Mouse (Mus musculus) CH12.LX (cell line): ENCODE measurements around the gene Ndufc2. TPM values are rescaled to one million over a fixed set of nuclear protein-coding genes. Genes with fewer than 3 reads are reported as not detected.

ENCODE experiments used
- DNase-seq: peaks from one replicate; pipeline ENCODE4 v3.0.0-alpha.2; 2013; ENCODE audit errors: extremely low read depth
- H3K27ac ChIP-seq: 2 replicates; pipeline ENCODE4 v1.5.1; 2012; ENCODE audit warnings: low read depth, mild to moderate bottlenecking, control low read depth, moderate library complexity; ENCODE audit not compliant: insufficient read depth
- H3K27me3 ChIP-seq: replicated peaks from 2 replicates; pipeline ENCODE3; 2012; ENCODE audit warnings: inconsistent platforms
- H3K36me3 ChIP-seq, 2 experiments: replicated peaks in 1 of 2; 2 replicates each; pipeline versions ENCODE3 to v1.6.1; 2012; ENCODE audit warnings: inconsistent platforms in 1 of 2, low read length in 1 of 2, mild to moderate bottlenecking in 1 of 2, mixed read lengths in 1 of 2, moderate library complexity in 1 of 2; ENCODE audit not compliant: control insufficient read depth in 1 of 2, insufficient read depth in 1 of 2
- H3K4me1 ChIP-seq, 2 experiments: 2 replicates each; pipeline ENCODE4 v1.6.1; 2012; ENCODE audit warnings: inconsistent platforms in 1 of 2, moderate library complexity in 1 of 2; ENCODE audit not compliant: insufficient read depth in 2 of 2, control insufficient read depth in 1 of 2
- H3K4me2 ChIP-seq: 2 replicates; pipeline ENCODE4 v1.6.1; 2012; ENCODE audit warnings: low read depth, mild to moderate bottlenecking, control low read depth; ENCODE audit not compliant: poor library complexity, insufficient read depth, severe bottlenecking
- H3K4me3 ChIP-seq, 3 experiments: fragments of 150-350 bp in 1 of 3; sonication (generic) in 1 of 3; replicated peaks in 1 of 3; 2 replicates each; pipeline versions ENCODE3 to v1.5.1; 2011 to 2012; ENCODE audit warnings: low read depth in 2 of 3, low read length in 2 of 3, mild to moderate bottlenecking in 2 of 3, moderate library complexity in 2 of 3, control low read depth in 1 of 3, improper control_type of control experiment in 1 of 3, inconsistent platforms in 1 of 3, mixed read lengths in 1 of 3; ENCODE audit not compliant: poor library complexity in 1 of 3
- H3K79me2 ChIP-seq: replicated peaks from 2 replicates; pipeline ENCODE4 v1.6.1; 2012; ENCODE audit warnings: mild to moderate bottlenecking, moderate library complexity; ENCODE audit not compliant: control insufficient read depth, poor library complexity, insufficient read depth, severe bottlenecking; ENCODE audit errors: extremely low read depth
- H3K9ac ChIP-seq: 2 replicates; pipeline ENCODE4 v1.6.1; 2012; ENCODE audit warnings: low read depth, mild to moderate bottlenecking, control low read depth, moderate library complexity; ENCODE audit not compliant: insufficient read depth
- H3K9me3 ChIP-seq: replicated peaks from 2 replicates; pipeline ENCODE3; 2012; ENCODE audit warnings: low read length, inconsistent platforms, mixed read lengths
- CTCF ChIP-seq, 2 experiments: IDR thresholded peaks in 1 of 2; conservative IDR thresholded peaks in 1 of 2; 2 replicates each; pipeline ENCODE4 v1.5.1; 2011 to 2012; ENCODE audit warnings: low read depth in 2 of 2, low read length in 2 of 2, improper control_type of control experiment in 1 of 2, inconsistent platforms in 1 of 2, mild to moderate bottlenecking in 1 of 2, moderate library complexity in 1 of 2
- E2F4 ChIP-seq: IDR thresholded peaks from 2 replicates; pipeline ENCODE4 v1.6.1; 2011; ENCODE audit warnings: low read depth, low read length, improper control_type of control experiment; ENCODE audit not compliant: insufficient replicate concordance
- ELF1 ChIP-seq: IDR thresholded peaks from 2 replicates; pipeline ENCODE4 v1.6.1; 2014; ENCODE audit warnings: low read depth, mild to moderate bottlenecking, inconsistent platforms, low read length, improper control_type of control experiment
- EP300 ChIP-seq: IDR thresholded peaks from 2 replicates; pipeline ENCODE4 v1.6.1; 2011; ENCODE audit warnings: low read length, improper control_type of control experiment
- ETS1 ChIP-seq: conservative IDR thresholded peaks from 2 replicates; pipeline ENCODE4 v1.6.1; 2012; ENCODE audit warnings: low read depth, mild to moderate bottlenecking, inconsistent platforms, low read length, improper control_type of control experiment, moderate library complexity
- GABPA ChIP-seq: IDR thresholded peaks from 2 replicates; pipeline ENCODE4 v1.6.1; 2012; ENCODE audit warnings: low read depth, low read length, improper control_type of control experiment, inconsistent platforms; ENCODE audit not compliant: insufficient replicate concordance
- HCFC1 ChIP-seq: IDR thresholded peaks from 2 replicates; pipeline ENCODE4 v1.6.1; 2012; ENCODE audit warnings: low read depth, mild to moderate bottlenecking, inconsistent platforms, low read length, improper control_type of control experiment
- IRF4 ChIP-seq: IDR thresholded peaks from 2 replicates; pipeline ENCODE4 v1.6.1; 2014; ENCODE audit warnings: low read depth, mild to moderate bottlenecking, inconsistent platforms, low read length, improper control_type of control experiment
- JUN ChIP-seq: IDR thresholded peaks from 2 replicates; pipeline ENCODE4 v1.6.1; 2011; ENCODE audit warnings: low read depth, mild to moderate bottlenecking, low read length, improper control_type of control experiment, moderate library complexity; ENCODE audit not compliant: insufficient read depth
- JUND ChIP-seq: conservative IDR thresholded peaks from 2 replicates; pipeline ENCODE4 v1.6.1; 2011; ENCODE audit warnings: low read depth, low read length, improper control_type of control experiment
- KAT2A ChIP-seq: IDR thresholded peaks from 2 replicates; pipeline ENCODE4 v1.6.1; 2012; ENCODE audit warnings: low read length, improper control_type of control experiment, inconsistent platforms; ENCODE audit not compliant: insufficient replicate concordance
- MAFK ChIP-seq: IDR thresholded peaks from 2 replicates; pipeline ENCODE4 v1.6.1; 2011; ENCODE audit warnings: low read length, improper control_type of control experiment; ENCODE audit not compliant: insufficient replicate concordance
- MAZ ChIP-seq: IDR thresholded peaks from 2 replicates; pipeline ENCODE4 v1.6.1; 2012; ENCODE audit warnings: low read depth, mild to moderate bottlenecking, inconsistent platforms, low read length, improper control_type of control experiment, moderate library complexity
- MEF2A ChIP-seq: IDR thresholded peaks from 2 replicates; pipeline ENCODE4 v1.6.1; 2014; ENCODE audit warnings: low read depth, mild to moderate bottlenecking, inconsistent platforms, low read length, improper control_type of control experiment, borderline replicate concordance
- MXI1 ChIP-seq: IDR thresholded peaks from 2 replicates; pipeline ENCODE4 v1.6.1; 2011; ENCODE audit warnings: mild to moderate bottlenecking, low read depth, low read length, improper control_type of control experiment
- MYC ChIP-seq: IDR thresholded peaks from 2 replicates; pipeline ENCODE4 v1.6.1; 2011; ENCODE audit warnings: low read depth, mild to moderate bottlenecking, improper control_type of control experiment, low read length
- NELFE ChIP-seq: IDR thresholded peaks from 2 replicates; pipeline ENCODE4 v1.6.1; 2011; ENCODE audit warnings: low read depth, low read length, improper control_type of control experiment
- POLR2A ChIP-seq: IDR thresholded peaks from 2 replicates; pipeline ENCODE4 v1.6.1; 2011; ENCODE audit warnings: low read depth, mild to moderate bottlenecking, improper control_type of control experiment, low read length
- RCOR1 ChIP-seq: conservative IDR thresholded peaks from 2 replicates; pipeline ENCODE4 v1.6.1; 2012; ENCODE audit warnings: low read depth, mild to moderate bottlenecking, inconsistent platforms, low read length, improper control_type of control experiment
- SIN3A ChIP-seq: IDR thresholded peaks from 2 replicates; pipeline ENCODE4 v1.6.1; 2012; ENCODE audit warnings: low read length, improper control_type of control experiment, inconsistent platforms
- SMC3 ChIP-seq: IDR thresholded peaks from 2 replicates; pipeline ENCODE4 v1.6.1; 2011; ENCODE audit warnings: low read depth, low read length, improper control_type of control experiment
- UBTF ChIP-seq: IDR thresholded peaks from 2 replicates; pipeline ENCODE4 v1.6.1; 2012; ENCODE audit warnings: low read depth, mild to moderate bottlenecking, inconsistent platforms, low read length, improper control_type of control experiment, moderate library complexity
- USF1 ChIP-seq: IDR thresholded peaks from 2 replicates; pipeline ENCODE4 v1.6.1; 2014; ENCODE audit warnings: low read depth, mild to moderate bottlenecking, inconsistent platforms, low read length, improper control_type of control experiment
- USF2 ChIP-seq: conservative IDR thresholded peaks from 2 replicates; pipeline ENCODE4 v1.6.1; 2011; ENCODE audit warnings: low read depth, low read length, improper control_type of control experiment
- ZC3H11A ChIP-seq: IDR thresholded peaks from 2 replicates; pipeline ENCODE4 v1.6.1; 2012; ENCODE audit warnings: low read depth, mild to moderate bottlenecking, inconsistent platforms, low read length, improper control_type of control experiment
- ZNF384 ChIP-seq: IDR thresholded peaks from 2 replicates; pipeline ENCODE4 v1.6.1; 2012; ENCODE audit warnings: low read depth, low read length, improper control_type of control experiment, inconsistent platforms
- dilution Hi-C: fragments of 300-500 bp; cut with MboI; formaldehyde crosslinking; loops from 2 replicates; pipeline ENCODE4 v1.14.3; 2020; ENCODE audit warnings: low sequenced_read_pairs; ENCODE audit not compliant: extremely low pct_unique_long_range_greater_than_20kb, extremely low pct_ligation_motif_present
- in situ Hi-C: fragments of 300-500 bp; cut with MboI; formaldehyde crosslinking; loops from 3 replicates; pipeline ENCODE4 v1.14.3; 2019; ENCODE audit warnings: low sequenced_read_pairs, low pct_ligation_motif_present, low pct_unique_long_range_greater_than_20kb, mixed read lengths
- polyA plus RNA-seq: library from polyadenylated mRNA; unstranded; fragments of >175 nt; gene quantifications from 2 replicates; pipeline ENCODE4 v1.2.1, GENCODE M21; 2012; ENCODE audit warnings: low read depth; ENCODE audit not compliant: insufficient read length
- total RNA-seq, 2 experiments: library from RNA; depleted of rRNA; stranded (reverse); fragments of 300-350 nt in 1 of 2; fragments of >200 nt in 1 of 2; gene quantifications; 2 replicates each; pipeline ENCODE4 v1.2.3; 2012 to 2014

The Ndufc2 gene
- total and polyA plus RNA-seq, 3 experiments = 217 to 352 (median 352) TPM

- DNase-seq = no peak
- no peaks in the 10 kb centered on the region for H3K79me2 ChIP-seq
- H3K9me3 ChIP-seq = no peaks in the 10 kb centered on the region
- H3K4me2 ChIP-seq = no peak overlapping the region
- H3K4me3 ChIP-seq = no peak overlapping the region
- H3K27ac ChIP-seq = no peak overlapping the region
- no peak overlapping the region for H3K9ac ChIP-seq
- TF ChIP-seq MXI1 = no peak
- TF ChIP-seq ETS1 = no peak
- no peak for TF ChIP-seq POLR2A
- no peak for TF ChIP-seq USF1
- TF ChIP-seq KAT2A = no peak
- TF ChIP-seq SMC3 = no peak
- TF ChIP-seq HCFC1 = no peak
- no peak for TF ChIP-seq EP300
- no peak for TF ChIP-seq RCOR1
- no peak for TF ChIP-seq JUND
- no peak for TF ChIP-seq NELFE
- TF ChIP-seq MAZ = no peak
- TF ChIP-seq E2F4 = no peak
- TF ChIP-seq ELF1 = no peak
- no peak for TF ChIP-seq GABPA
- in situ Hi-C loops (no loop called here), dilution Hi-C loops (no loop called here)
- H3K27me3 ChIP-seq = no peaks in the 10 kb centered on the region
- H3K36me3 ChIP-seq = peaks cover 50 to 69% of the 10 kb centered on the region in 2 experiments
- no peaks in the 10 kb centered on the region for H3K4me1 ChIP-seq
Observed at GRCm38 (mm10) chr7:97391293-97392078, 8.3 kb upstream of the Ndufc2 start.

GRCm38 (mm10) chr7:97392079-97392445 is 7.7 kb upstream of the Ndufc2 start:
- in situ Hi-C loops (no loop called here), dilution Hi-C loops (no loop called here)
- Histone ChIP-seq H3K4me3 (no peak overlapping the region), H3K9ac (no peak overlapping the region), H3K27me3 (no peaks in the 10 kb centered on the region), H3K4me1 (no peaks in the 10 kb centered on the region), H3K27ac (no peak overlapping the region), H3K79me2 (no peaks in the 10 kb centered on the region), H3K4me2 (no peak overlapping the region), H3K9me3 (no peaks in the 10 kb centered on the region), H3K36me3 (peaks cover 45 to 64% of the 10 kb centered on the region in 2 experiments)
- no peak for DNase-seq
- no peak for TF ChIP-seq ZC3H11A
- TF ChIP-seq JUND = no peak
- TF ChIP-seq MXI1 = no peak
- no peak for TF ChIP-seq POLR2A
- no peak for TF ChIP-seq CTCF (conservative IDR thresholded peaks at IDR 0.05 in 1 of 2, IDR thresholded peaks at IDR 0.05 in 1 of 2; ENCODE audit: low read depth in 2 of 2, low read length in 2 of 2)
- no peak for TF ChIP-seq ELF1
- no peak for TF ChIP-seq USF2
- no peak for TF ChIP-seq MAFK
- no peak for TF ChIP-seq MYC
- TF ChIP-seq E2F4 = no peak
- TF ChIP-seq KAT2A = no peak
- no peak for TF ChIP-seq IRF4
- no peak for TF ChIP-seq HCFC1
- TF ChIP-seq ETS1 = no peak
- no peak for TF ChIP-seq ZNF384
- no peak for TF ChIP-seq SIN3A
- no peak for TF ChIP-seq JUN
- no peak for TF ChIP-seq UBTF
- TF ChIP-seq SMC3 = no peak
- TF ChIP-seq MEF2A = no peak
